Mouse (Mus musculus) heart, adult 2 months (tissue): ENCODE measurements around the gene Slc6a9.
A peak's percentile ranks its signal among the peaks of the same experiment; 100 is the strongest.

Experiments used
- CTCF ChIP-seq: fragments of 200-600 bp; IDR thresholded peaks from 2 replicates; pipeline ENCODE4 v1.8.1; 2022; ENCODE audit warnings: antibody characterized with exemption, mild to moderate bottlenecking, moderate library complexity
- EP300 ChIP-seq: fragments of 200-500 bp; IDR thresholded peaks from 2 replicates; pipeline ENCODE4 v1.6.1; 2011; ENCODE audit warnings: low read depth, low read length, control low read depth; ENCODE audit not compliant: insufficient read depth
- POLR2A ChIP-seq: fragments of 200-500 bp; IDR thresholded peaks from 2 replicates; pipeline ENCODE4 v1.6.1; 2011; ENCODE audit warnings: mild to moderate bottlenecking, low read depth, low read length, control low read depth; ENCODE audit not compliant: insufficient read depth

DNA sequence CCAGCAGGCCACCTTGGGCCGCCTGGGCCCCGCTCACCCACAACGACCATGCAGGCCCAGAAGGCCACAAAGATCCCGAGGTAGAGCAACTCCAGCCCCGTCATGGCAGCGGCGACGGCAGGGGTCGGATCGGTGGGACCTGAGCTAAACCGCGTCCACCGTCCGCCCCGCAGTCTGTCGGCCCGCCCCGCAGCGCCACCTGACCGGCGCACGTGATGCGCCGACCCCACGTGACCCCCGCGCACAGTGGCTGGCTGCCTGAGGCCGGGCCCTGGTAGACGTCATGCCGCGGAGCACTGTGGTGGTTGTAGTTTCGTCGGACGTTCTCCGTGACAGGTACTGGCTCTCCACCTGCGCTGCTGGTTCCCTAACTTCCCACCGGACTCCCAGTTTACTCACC is 52.8 kb downstream of the Slc6a9 start, which contains the start of gene Atp6v0b:
- no peak for TF ChIP-seq CTCF
- peak; percentile 83 for TF ChIP-seq POLR2A
- 0 out of 2 replicates have a peak, but pooled peaks have one; percentile 8 for TF ChIP-seq EP300
